Mouse (Mus musculus) myocyte (in vitro differentiated cells): ENCODE measurements at regions not wholly inside any gene's neighbourhood (a gene's known extent, or its start where the extent isn't known, plus 50 kb on each side); places are given as distances from the start of the nearest gene placed in this dataset.

Experiments
- H3K27me3 ChIP-seq: one replicate; pipeline ENCODE4 v1.6.1; 2011; ENCODE audit not compliant: control insufficient read depth, insufficient read depth, insufficient read length
- H3K36me3 ChIP-seq: one replicate; pipeline ENCODE4 v1.6.1; 2011; ENCODE audit not compliant: control insufficient read depth, insufficient read depth
- H3K4me2 ChIP-seq: one replicate; pipeline ENCODE4 v1.6.1; 2011; ENCODE audit warnings: low read depth, control low read depth
- H3K4me3 ChIP-seq: one replicate; pipeline ENCODE4 v1.5.1; 2011; ENCODE audit warnings: mild to moderate bottlenecking, control low read depth, moderate library complexity
- H3K79me2 ChIP-seq: one replicate; pipeline ENCODE4 v1.6.1; 2011; ENCODE audit not compliant: control insufficient read depth, insufficient read depth
- H3ac ChIP-seq: one replicate; pipeline ENCODE4 v1.6.1; 2011; ENCODE audit not compliant: control insufficient read depth, insufficient read length
- CEBPB ChIP-seq: IDR thresholded peaks from 2 replicates; pipeline ENCODE4 v1.6.1; 2011; ENCODE audit warnings: mild to moderate bottlenecking, moderate library complexity; ENCODE audit not compliant: poor library complexity, insufficient read depth, severe bottlenecking
- E2F4 ChIP-seq: IDR thresholded peaks from one replicate; pipeline ENCODE4 v1.6.1; 2011; ENCODE audit warnings: mild to moderate bottlenecking, control low read depth, moderate library complexity; ENCODE audit not compliant: insufficient read depth
- MAX ChIP-seq: IDR thresholded peaks from one replicate; pipeline ENCODE4 v1.6.1; 2011; ENCODE audit warnings: low read depth, mild to moderate bottlenecking, control low read depth
- MYOD1 ChIP-seq, 3 experiments: IDR thresholded peaks; one replicate each; pipeline ENCODE4 v1.6.1; 2011; ENCODE audit warnings: control low read depth in 2 of 3, low read depth in 2 of 3, mild to moderate bottlenecking in 2 of 3, moderate library complexity in 1 of 3; ENCODE audit not compliant: insufficient read length in 2 of 3, control insufficient read depth in 1 of 3
- MYOG ChIP-seq, 3 experiments: IDR thresholded peaks; one replicate each; pipeline ENCODE4 v1.6.1; 2011; ENCODE audit warnings: control low read depth in 2 of 3, low read depth in 2 of 3, mild to moderate bottlenecking in 2 of 3; ENCODE audit not compliant: insufficient read length in 2 of 3, control insufficient read depth in 1 of 3, insufficient read depth in 1 of 3
- POLR2A ChIP-seq: IDR thresholded peaks from one replicate; pipeline ENCODE4 v1.6.1; 2011; ENCODE audit warnings: low read depth, mild to moderate bottlenecking, control low read depth, moderate library complexity; ENCODE audit not compliant: insufficient read length
- POLR2AphosphoS2 ChIP-seq: IDR thresholded peaks from one replicate; pipeline ENCODE4 v1.6.1; 2011; ENCODE audit warnings: low read depth, control low read depth; ENCODE audit not compliant: insufficient read length
- REST ChIP-seq: IDR thresholded peaks from one replicate; pipeline ENCODE4 v1.6.1; 2011; ENCODE audit warnings: mild to moderate bottlenecking, control low read depth, moderate library complexity; ENCODE audit not compliant: insufficient read depth, insufficient read length
- SRF ChIP-seq: IDR thresholded peaks from one replicate; pipeline ENCODE4 v1.6.1; 2011; ENCODE audit warnings: low read depth; ENCODE audit not compliant: control insufficient read depth, insufficient read length
- TCF12 ChIP-seq: IDR thresholded peaks from one replicate; pipeline ENCODE4 v1.6.1; 2011; ENCODE audit warnings: mild to moderate bottlenecking, control low read depth; ENCODE audit not compliant: poor library complexity, insufficient read depth, severe bottlenecking
- TCF3 ChIP-seq: IDR thresholded peaks from one replicate; pipeline ENCODE4 v1.6.1; 2011; ENCODE audit warnings: low read depth, control low read depth; ENCODE audit not compliant: insufficient read length
- USF1 ChIP-seq: IDR thresholded peaks from one replicate; pipeline ENCODE4 v1.6.1; 2011; ENCODE audit warnings: low read depth, mild to moderate bottlenecking, control low read depth, moderate library complexity

- Histone ChIP-seq H3K36me3 (no peaks in the 10 kb centered on the region), H3K27me3 (no peaks in the 10 kb centered on the region), H3K4me2 (no peak overlapping the region), H3K4me3 (no peak overlapping the region), H3K79me2 (no peaks in the 10 kb centered on the region), H3ac (no peak overlapping the region)
- no peak for TF ChIP-seq CEBPB
These were observed 330.9 kb upstream of the Fam241a start for GRCm38 (mm10) chr3:128226930-128227585.

GRCm38 (mm10) chr3:128226503-128226902 is 330.4 kb upstream of the Fam241a start:
- Histone ChIP-seq H3K36me3 (no peaks in the 10 kb centered on the region), H3K27me3 (no peaks in the 10 kb centered on the region), H3K4me2 (no peak overlapping the region), H3K4me3 (no peak overlapping the region), H3ac (no peak overlapping the region), H3K79me2 (no peaks in the 10 kb centered on the region)
- TF ChIP-seq CEBPB (no peak), MYOD1 (IDR thresholded peaks at IDR 0.05; ENCODE audit: control insufficient read depth in 1 of 3, insufficient read length in 2 of 3, low read depth in 2 of 3) (no peak), SRF (no peak), POLR2A (no peak), TCF3 (no peak), USF1 (no peak), REST (no peak), TCF12 (no peak), MYOG (IDR thresholded peaks at IDR 0.05; ENCODE audit: control insufficient read depth in 1 of 3, insufficient read depth in 1 of 3, insufficient read length in 2 of 3, low read depth in 2 of 3) (no peak), E2F4 (no peak), MAX (no peak), POLR2AphosphoS2 (no peak)

DNA sequence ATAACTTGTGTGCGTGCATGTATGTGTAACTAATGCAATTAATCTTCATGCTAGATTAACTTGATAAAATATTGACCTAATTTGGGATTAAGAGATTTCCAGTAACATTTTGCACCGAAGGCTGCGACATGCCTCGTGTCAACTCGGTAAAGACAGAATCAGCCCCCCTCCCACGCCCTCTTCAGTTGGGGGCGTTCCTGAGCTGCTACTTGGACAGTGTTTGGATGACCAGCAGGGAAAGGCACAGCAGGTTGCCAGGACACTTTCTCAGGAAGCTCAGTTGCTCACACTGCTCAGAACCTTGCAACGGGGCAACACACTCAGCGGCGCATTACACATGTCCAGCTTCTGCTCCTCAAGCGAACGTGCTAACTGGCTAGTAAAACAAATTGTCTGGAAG is 326.2 kb upstream of the Fam241a start:
- Histone ChIP-seq H3K4me3 (no peak overlapping the region), H3ac (no peak overlapping the region), H3K79me2 (no peaks in the 10 kb centered on the region), H3K4me2 (no peak overlapping the region), H3K36me3 (no peaks in the 10 kb centered on the region), H3K27me3 (no peaks in the 10 kb centered on the region)
- TF ChIP-seq SRF (no peak), MAX (no peak), E2F4 (no peak)

DNA sequence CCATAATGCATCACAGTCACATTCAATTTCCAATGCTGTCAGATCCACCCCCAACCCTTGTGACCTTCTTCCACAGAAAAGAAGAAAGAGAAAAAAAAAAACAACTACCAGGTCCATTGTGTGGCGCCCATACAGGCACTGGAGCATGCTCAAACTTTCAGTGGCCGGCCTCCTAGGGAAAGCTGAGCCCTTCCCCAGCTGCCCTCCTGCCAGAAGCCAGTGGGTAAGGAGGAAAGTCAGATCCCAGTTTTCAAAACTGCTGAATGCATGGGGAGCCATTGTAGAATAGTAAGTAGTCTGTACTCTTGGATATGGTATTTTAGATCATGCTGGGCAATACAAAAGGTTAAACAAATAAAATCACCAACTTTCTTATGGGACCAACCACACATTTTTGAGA is 325.5 kb upstream of the Fam241a start:
- no peak overlapping the region for H3K4me3 ChIP-seq
- H3K36me3 ChIP-seq, result no peaks in the 10 kb centered on the region
- H3K4me2 ChIP-seq, result no peak overlapping the region
- no peaks in the 10 kb centered on the region for H3K79me2 ChIP-seq
- no peak overlapping the region for H3ac ChIP-seq
- H3K27me3 ChIP-seq, result no peaks in the 10 kb centered on the region
- TF ChIP-seq USF1 (no peak), CEBPB (no peak), REST (no peak), MYOG (IDR thresholded peaks at IDR 0.05; ENCODE audit: control insufficient read depth in 1 of 3, insufficient read depth in 1 of 3, insufficient read length in 2 of 3, low read depth in 2 of 3) (no peak), MAX (no peak), POLR2AphosphoS2 (no peak), SRF (no peak), MYOD1 (IDR thresholded peaks at IDR 0.05; ENCODE audit: control insufficient read depth in 1 of 3, insufficient read length in 2 of 3, low read depth in 2 of 3) (no peak), E2F4 (no peak), TCF12 (no peak), TCF3 (no peak), POLR2A (no peak)

DNA sequence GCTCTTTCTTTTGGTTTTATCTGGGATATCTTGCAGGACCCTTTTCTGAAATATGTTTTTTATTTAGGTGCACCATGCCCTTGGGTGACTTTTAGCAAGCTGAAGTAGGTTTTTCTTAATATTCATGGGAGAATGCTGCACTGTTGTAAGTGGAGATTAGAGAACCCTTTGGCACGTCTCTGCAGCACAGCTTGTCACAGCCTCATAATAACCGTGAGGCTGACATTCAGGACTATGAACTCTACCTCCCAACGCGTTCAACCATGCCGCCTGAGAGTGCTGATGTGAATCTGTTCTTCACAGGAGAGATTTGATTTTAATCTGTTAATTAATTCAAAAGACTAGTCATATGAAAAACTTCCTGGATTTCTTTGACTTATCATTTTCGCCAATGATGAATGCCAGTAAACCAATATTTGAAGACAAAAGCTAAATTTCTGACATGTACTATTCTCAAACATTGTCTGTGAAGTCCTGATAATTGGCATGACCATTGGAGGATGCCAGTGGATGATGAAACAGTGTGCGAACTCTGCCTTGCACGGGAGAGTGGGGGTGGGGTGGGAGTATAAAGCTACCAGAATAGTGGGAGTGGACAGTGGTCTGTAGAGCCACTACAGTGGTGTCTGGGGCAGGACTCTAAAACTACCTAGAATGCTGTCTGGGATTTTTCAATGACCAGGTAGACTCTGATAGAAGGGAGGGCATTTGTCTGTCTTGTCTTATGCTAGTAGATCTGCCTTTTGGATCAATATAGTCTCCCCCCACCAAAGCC is 324.8 kb upstream of the Fam241a start:
- Histone ChIP-seq H3K4me3 (no peak overlapping the region), H3K36me3 (no peaks in the 10 kb centered on the region), H3K4me2 (no peak overlapping the region), H3K27me3 (no peaks in the 10 kb centered on the region), H3K79me2 (no peaks in the 10 kb centered on the region), H3ac (no peak overlapping the region)
- no peak for TF ChIP-seq CEBPB
- TF ChIP-seq TCF3, result no peak
- no peak for TF ChIP-seq E2F4
- no peak for TF ChIP-seq POLR2A
- TF ChIP-seq MYOG (IDR thresholded peaks at IDR 0.05; ENCODE audit: control insufficient read depth in 1 of 3, insufficient read depth in 1 of 3, insufficient read length in 2 of 3, low read depth in 2 of 3), result no peak
- no peak for TF ChIP-seq MYOD1 (IDR thresholded peaks at IDR 0.05; ENCODE audit: control insufficient read depth in 1 of 3, insufficient read length in 2 of 3, low read depth in 2 of 3)
- no peak for TF ChIP-seq SRF
- no peak for TF ChIP-seq USF1
- no peak for TF ChIP-seq REST
- TF ChIP-seq TCF12, result no peak
- TF ChIP-seq POLR2AphosphoS2, result no peak
- no peak for TF ChIP-seq MAX
